Comparison of ENCODE assay signal across 8 mouse cellular contexts in the genomic region with DNA sequence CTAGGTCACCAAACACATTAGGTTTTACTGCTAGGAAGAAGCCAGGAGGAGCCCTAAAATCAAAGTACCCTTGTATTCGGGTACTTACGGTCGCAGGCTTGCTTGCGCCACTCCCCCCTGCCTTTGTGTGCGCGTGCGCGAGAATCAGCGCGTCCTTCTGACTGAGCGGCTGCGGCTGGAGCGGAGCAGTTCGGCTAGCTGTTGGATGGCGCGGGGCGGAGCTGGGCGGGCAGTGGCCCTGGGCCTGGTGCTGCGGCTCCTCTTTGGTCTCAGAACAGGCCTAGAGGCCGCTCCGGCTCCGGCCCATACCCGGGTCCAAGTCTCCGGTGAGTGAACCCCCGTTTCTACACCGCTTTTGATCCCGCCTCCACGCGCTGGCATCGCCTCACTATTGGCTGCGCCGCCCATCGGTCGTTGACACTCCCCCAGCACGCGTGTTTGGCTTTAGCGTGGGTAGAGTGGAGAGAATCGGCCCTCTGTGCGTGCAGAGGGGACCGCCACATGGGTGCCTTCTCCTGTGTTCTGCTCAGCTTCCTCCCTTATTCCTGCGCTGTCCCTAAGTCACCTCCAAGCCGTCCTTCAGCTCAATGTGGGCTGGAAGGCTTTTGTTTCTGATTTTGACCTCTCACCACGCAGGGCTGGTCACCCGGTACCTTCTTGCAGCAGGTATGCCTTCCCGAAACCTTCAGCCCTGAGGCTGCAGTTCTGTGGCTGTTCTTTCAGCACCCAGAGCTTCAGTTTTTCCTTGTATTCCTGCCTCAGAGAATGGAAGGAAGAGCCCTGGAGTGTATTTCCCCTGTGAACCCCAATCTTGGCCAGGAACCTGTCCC. TPM values are rescaled to one million over a fixed set of nuclear protein-coding genes. Genes with fewer than 3 reads are reported as not detected.
A peak's percentile ranks its signal among the peaks of the same experiment; 100 is the strongest.
DNase-seq lines count a peak whose midpoint lies in the region; ATAC-seq lines count a peak whose summit lies in the region.

Gene Cd320, plus strand, starts transcription at position 126 of the 830 bp plus-strand sequence.

- under 1% methylated on average over 45 of the region's 45 CpGs for WGBS in heart, embryonic 13.5 days
- under 1% methylated on average over 45 of the region's 45 CpGs for WGBS in liver, embryonic 12.5 days (ENCODE audit: insufficient replicate concordance)
- WGBS in stomach, embryonic 15.5 days: under 1% methylated on average over 45 of the region's 45 CpGs

- peak within 1 kb of the TSS; percentile 86 for H3K4me3 ChIP-seq in heart, embryonic 13.5 days
- H3K4me3 ChIP-seq in liver, embryonic 12.5 days: peak within 1 kb of the TSS; percentile 74
- H3K4me3 ChIP-seq in stomach, embryonic 15.5 days (replicated peaks): peak within 1 kb of the TSS; percentile 90

- H3K27me3 ChIP-seq in heart, embryonic 13.5 days (replicated peaks): no peaks in the 10 kb centered on the region
- no peaks in the 10 kb centered on the region for H3K27me3 ChIP-seq in liver, embryonic 12.5 days (replicated peaks)
- no peaks in the 10 kb centered on the region for H3K27me3 ChIP-seq in stomach, embryonic 15.5 days (replicated peaks)

- peak within 1 kb of the TSS; percentile 87 for H3K9ac ChIP-seq in heart, embryonic 13.5 days
- peak within 1 kb of the TSS; percentile 72 for H3K9ac ChIP-seq in liver, embryonic 12.5 days
- peak within 1 kb of the TSS; percentile 35; the same call in 1 of the 2 replicates for H3K9ac ChIP-seq in stomach, embryonic 15.5 days

- H3K4me2 ChIP-seq in heart, embryonic 13.5 days: peak within 1 kb of the TSS; percentile 81
- H3K4me2 ChIP-seq in liver, embryonic 12.5 days: peak within 1 kb of the TSS; percentile 87
- peak within 1 kb of the TSS; percentile 83 for H3K4me2 ChIP-seq in stomach, embryonic 15.5 days

- no peaks in the 10 kb centered on the region for H3K9me3 ChIP-seq in heart, embryonic 13.5 days
- H3K9me3 ChIP-seq in liver, embryonic 12.5 days (replicated peaks): no peaks in the 10 kb centered on the region
- no peaks in the 10 kb centered on the region for H3K9me3 ChIP-seq in stomach, embryonic 15.5 days

- peaks cover 32% of the 10 kb centered on the region for H3K36me3 ChIP-seq in heart, embryonic 13.5 days
- peaks cover 22% of the 10 kb centered on the region for H3K36me3 ChIP-seq in liver, embryonic 12.5 days
- H3K36me3 ChIP-seq in stomach, embryonic 15.5 days: peaks cover 6% of the 10 kb centered on the region

- ATAC-seq in erythroid progenitor cell, adult 5-6 weeks (replicated peaks; ENCODE audit: low FRiP score, poor library complexity, severe bottlenecking): peak; percentile 96
- ATAC-seq in heart, embryonic 13.5 days (ENCODE audit: extremely low read depth, insufficient number of reproducible peaks, low FRiP score, low TSS enrichment): peak; percentile 75
- peak; percentile 88 for ATAC-seq in liver, embryonic 12.5 days
- ATAC-seq in stomach, embryonic 15.5 days (ENCODE audit: insufficient read depth, low FRiP score, low read depth): peak; percentile 89

- H3K27ac ChIP-seq in heart, embryonic 13.5 days (replicated peaks): peak within 1 kb of the TSS; percentile 68
- no peak within 1 kb of the TSS; the same call in 1 of the 2 replicates for H3K27ac ChIP-seq in liver, embryonic 12.5 days
- H3K27ac ChIP-seq in stomach, embryonic 15.5 days: peak within 1 kb of the TSS; percentile 67

- peak; percentile 93 for DNase-seq in CD4-positive helper T cell, adult 2 months (ENCODE audit: low read depth, low spot score)
- peak; percentile 84 for DNase-seq in brain, embryonic 18.5 days (ENCODE audit: low read depth, low spot score)
- peak; percentile 94 for DNase-seq in kidney, postnatal 10 days
- DNase-seq in natural killer cell, adult 2 months (ENCODE audit: low spot score in 2 of 2): peak; percentile 89 to 92

- peaks cover 16% of the 10 kb centered on the region for H3K4me1 ChIP-seq in heart, embryonic 13.5 days
- H3K4me1 ChIP-seq in liver, embryonic 12.5 days: peaks cover 37% of the 10 kb centered on the region
- H3K4me1 ChIP-seq in stomach, embryonic 15.5 days: peaks cover 9% of the 10 kb centered on the region; the same call in 1 of the 2 replicates

RNA-seq across cellular contexts. Expression of gene Cd320, which starts in this region (rescaled TPM):
- 2.9 TPM in 1 of 2 replicates, not detected in the other for total RNA-seq in erythroid progenitor cell, adult 5-6 weeks (2015; ENCODE audit: low replicate concordance)
- total RNA-seq in erythroid progenitor cell, adult 5-6 weeks (2017; ENCODE audit: low replicate concordance): 0.39 TPM in 1 of 2 replicates, not detected in the other
- polyA plus RNA-seq in heart, embryonic 13.5 days (2015; fragmentation: Nextera tagmentation; extraction: Ambion mirVana): 48.1 and 50.0 TPM in 2 replicates
- 22.2 and 24.1 TPM in 2 replicates for polyA plus RNA-seq in liver, embryonic 12.5 days (2016; fragmentation: Nextera tagmentation; extraction: Ambion mirVana)
- 59.1 and 62.6 TPM in 2 replicates for polyA plus RNA-seq in stomach, embryonic 15.5 days (2015; fragmentation: Nextera tagmentation; extraction: Ambion mirVana)

Comparison
In these comparisons a context has a peak if more than half of its experiments do, and no peak if none do; other contexts are left out.
1. H3K9ac ChIP-seq: peak in every context shown above with its lines; median percentile 87 in heart, embryonic 13.5 days; 72 in liver, embryonic 12.5 days; 35 in stomach, embryonic 15.5 days.